Mouse (Mus musculus) urinary bladder, postnatal 25 days (tissue): ENCODE measurements around the gene Pkd1.

ENCODE experiments used
- DNase-seq: peaks from one replicate; pipeline ENCODE4 v3.0.0; 2022; ENCODE audit warnings: low spot score

The Pkd1 gene

GRCm38 (mm10) chr17:24565792-24566191, 16.2 kb downstream of the Pkd1 start:
- DNase-seq: no peak

- peak; percentile 68 for DNase-seq
These were observed 17.6 kb downstream of the Pkd1 start for GRCm38 (mm10) chr17:24567034-24567779.

GRCm38 (mm10) chr17:24569837-24570236, 20.2 kb downstream of the Pkd1 start:
- no peak for DNase-seq

GRCm38 (mm10) chr17:24572651-24573245, 23.1 kb downstream of the Pkd1 start:
- DNase-seq: no peak

GRCm38 (mm10) chr17:24573811-24574210, 24.2 kb downstream of the Pkd1 start:
- DNase-seq: no peak

- DNase-seq: no peak
These were observed 29.9 kb downstream of the Pkd1 start for GRCm38 (mm10) chr17:24579532-24579931.

- no peak for DNase-seq
These were observed 30.7 kb downstream of the Pkd1 start for GRCm38 (mm10) chr17:24580287-24580686.

GRCm38 (mm10) chr17:24583599-24584460, 34.2 kb downstream of the Pkd1 start:
- no peak for DNase-seq

- no peak for DNase-seq
These were observed 34.9 kb downstream of the Pkd1 start for GRCm38 (mm10) chr17:24584520-24584919.

GRCm38 (mm10) chr17:24586532-24586931, 36.9 kb downstream of the Pkd1 start:
- DNase-seq: no peak

- no peak for DNase-seq
These were observed 41.3 kb downstream of the Pkd1 start for GRCm38 (mm10) chr17:24590943-24591342.

GRCm38 (mm10) chr17:24591695-24592094, 42.1 kb downstream of the Pkd1 start:
- no peak for DNase-seq

GRCm38 (mm10) chr17:24593248-24593647, 43.6 kb downstream of the Pkd1 start:
- no peak for DNase-seq

GRCm38 (mm10) chr17:24593992-24594890, 44.6 kb downstream of the Pkd1 start:
- DNase-seq: no peak

- DNase-seq: no peak
These were observed 45.8 kb downstream of the Pkd1 start for GRCm38 (mm10) chr17:24595126-24596072.

GRCm38 (mm10) chr17:24596073-24596466, 46.4 kb downstream of the Pkd1 start:
- DNase-seq: no peak

GRCm38 (mm10) chr17:24596471-24597183, 47.0 kb downstream of the Pkd1 start:
- DNase-seq: no peak

- no peak for DNase-seq
These were observed 48.4 kb downstream of the Pkd1 start for GRCm38 (mm10) chr17:24597989-24598388.

GRCm38 (mm10) chr17:24600502-24600901, 50.9 kb downstream of the Pkd1 start:
- no peak for DNase-seq

- no peak for DNase-seq
These were observed 54.3 kb downstream of the Pkd1 start for GRCm38 (mm10) chr17:24603961-24604360.
